Mouse (Mus musculus): ENCODE data around the gene Ntm.

Gene Ntm

GRCm38 (mm10) chr9:29103993-29104392 lies 858.9 kb downstream of the Ntm start:
- ChIA-PET CTCF (no interaction called here), POLR2A (interaction anchor here in 1 of 4 experiments (0.7 kb wide), 1 partner anchor 64 kb away, joined by 4 read pairs; no protein-coding TSS in a partner anchor)

GRCm38 (mm10) chr9:29100624-29101023 lies 862.3 kb downstream of the Ntm start:
- ChIA-PET POLR2A (no interaction called here), CTCF (no interaction called here)

- POLR2A ChIA-PET = no interaction called here
- CTCF ChIA-PET = no interaction called here
Measured at GRCm38 (mm10) chr9:29092443-29092842, 870.5 kb downstream of the Ntm start.

- POLR2A ChIA-PET = interaction anchor here in 1 of 4 experiments (0.5 kb wide), 1 partner anchor 293 kb away, joined by 7 read pairs; no protein-coding TSS in a partner anchor
- CTCF ChIA-PET = no interaction called here
Measured at GRCm38 (mm10) chr9:29088657-29089056, 874.3 kb downstream of the Ntm start.

- POLR2A ChIA-PET = no interaction called here
- CTCF ChIA-PET = no interaction called here
Measured at GRCm38 (mm10) chr9:29087656-29088055, 875.3 kb downstream of the Ntm start.

DNA sequence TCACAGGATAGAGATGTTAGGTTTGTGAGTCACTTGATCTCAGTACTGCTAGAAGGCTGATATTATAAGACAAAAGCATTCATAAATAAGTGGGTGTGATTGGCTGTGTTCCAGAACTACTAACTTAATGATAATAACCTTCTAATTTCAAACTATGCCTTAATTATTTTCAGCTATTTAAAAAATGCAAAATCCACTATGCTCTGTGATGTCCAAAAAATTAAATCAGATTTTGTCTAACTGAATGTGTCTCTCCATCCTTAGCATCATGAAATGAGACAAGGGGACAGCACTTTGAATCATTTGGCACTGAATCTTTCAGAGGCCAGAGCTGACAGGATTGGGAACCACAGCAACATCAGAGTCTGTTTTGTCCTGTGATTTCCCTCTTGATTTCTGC lies 875.8 kb downstream of the Ntm start:
- CTCF ChIA-PET = no interaction called here
- POLR2A ChIA-PET = no interaction called here

- CTCF ChIA-PET = no interaction called here
- POLR2A ChIA-PET = no interaction called here
Measured at GRCm38 (mm10) chr9:29075924-29076577, 886.9 kb downstream of the Ntm start.

GRCm38 (mm10) chr9:29075243-29075642 lies 887.7 kb downstream of the Ntm start:
- ChIA-PET POLR2A (no interaction called here), CTCF (no interaction called here)

DNA sequence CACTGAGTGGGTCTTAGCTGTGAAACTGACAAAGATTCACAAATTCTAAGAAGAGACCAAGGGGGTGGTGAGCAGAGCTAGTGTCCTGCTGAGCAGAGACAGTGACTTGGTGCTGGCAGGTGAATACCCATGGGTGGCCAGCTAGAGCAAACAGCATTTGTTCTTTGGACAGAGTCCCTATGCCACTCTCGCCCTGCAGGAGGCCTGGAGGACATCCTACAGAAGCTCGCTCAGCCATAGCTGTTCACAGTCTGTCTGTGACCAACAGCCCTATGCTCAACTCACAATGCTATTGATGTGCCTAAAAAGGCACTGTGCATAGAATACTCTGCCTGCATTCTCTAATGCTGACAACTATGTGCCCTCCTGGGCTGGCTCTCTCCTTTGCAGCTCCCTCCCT lies 888.4 kb downstream of the Ntm start:
- ChIA-PET POLR2A (no interaction called here), CTCF (no interaction called here)

DNA sequence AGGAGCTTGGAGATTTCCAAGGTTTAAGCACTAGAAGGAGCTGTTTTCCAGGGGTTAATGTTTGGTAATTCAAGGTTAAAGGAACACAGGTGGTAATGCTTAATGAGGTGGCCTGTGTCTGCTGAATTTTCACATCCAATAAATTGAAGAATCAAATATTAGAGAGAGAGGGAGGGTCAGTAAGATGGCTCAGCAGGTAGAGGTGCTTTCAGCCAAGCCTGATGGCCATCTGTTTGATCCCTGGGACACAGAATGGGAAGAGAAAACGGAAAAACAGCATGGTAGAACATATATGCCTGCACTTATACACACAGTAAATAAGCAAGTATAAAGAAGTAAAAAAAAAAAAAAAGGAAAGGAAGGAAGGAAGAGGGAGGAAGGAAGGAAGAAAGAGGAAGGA lies 890.9 kb downstream of the Ntm start:
- POLR2A ChIA-PET = no interaction called here
- CTCF ChIA-PET = no interaction called here

- ChIA-PET CTCF (no interaction called here), POLR2A (no interaction called here)
Measured at GRCm38 (mm10) chr9:29067572-29067971, 895.4 kb downstream of the Ntm start.

DNA sequence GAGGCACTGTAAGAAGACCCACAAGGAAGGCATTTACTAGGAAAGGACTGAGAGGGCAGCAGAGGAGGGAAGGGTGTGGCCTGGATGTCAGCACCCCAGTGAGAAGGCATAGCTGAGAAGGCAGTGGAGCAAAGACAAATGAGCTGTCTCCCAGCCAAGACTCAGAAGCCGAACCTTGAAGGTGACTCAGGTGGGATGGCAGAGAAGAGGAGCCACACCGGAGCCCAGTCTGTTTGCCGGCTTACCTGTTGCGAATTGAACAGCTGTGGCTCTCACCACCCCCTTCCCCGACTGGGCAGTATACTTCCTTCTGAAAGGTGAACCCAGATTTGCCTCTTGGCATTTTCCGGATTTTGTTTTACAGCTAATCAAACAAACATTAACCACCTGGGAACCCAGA lies 902.6 kb downstream of the Ntm start:
- POLR2A ChIA-PET = no interaction called here
- CTCF ChIA-PET = no interaction called here

DNA sequence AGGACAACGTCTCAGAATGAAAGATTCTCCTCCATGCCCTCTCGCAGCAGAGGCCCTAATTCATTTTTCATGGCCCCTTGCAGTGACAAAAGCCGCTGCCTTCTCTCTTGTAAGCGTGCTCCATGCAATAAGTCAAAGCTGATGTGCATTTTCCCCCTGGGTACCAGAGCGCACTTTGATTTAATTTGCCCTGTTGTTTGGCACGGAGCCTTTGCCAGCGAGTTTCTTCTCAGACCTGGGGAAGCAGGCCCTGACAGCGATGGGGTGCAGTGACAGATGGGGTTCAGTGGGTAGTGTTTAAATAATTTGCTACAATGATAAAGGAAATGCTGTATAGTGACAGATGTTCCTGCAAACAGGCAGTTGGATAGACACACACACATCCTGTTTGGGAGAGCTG lies 904.1 kb downstream of the Ntm start:
- POLR2A ChIA-PET = no interaction called here
- CTCF ChIA-PET = no interaction called here

- CTCF ChIA-PET = interaction anchor here in 1 of 4 experiments (0.6 kb wide), 1 partner anchor 16 kb away, joined by 3 read pairs; no protein-coding TSS in a partner anchor
- POLR2A ChIA-PET = no interaction called here
Measured at GRCm38 (mm10) chr9:29055637-29056036, 907.3 kb downstream of the Ntm start.

- CTCF ChIA-PET = no interaction called here
- POLR2A ChIA-PET = no interaction called here
Measured at GRCm38 (mm10) chr9:29036466-29036865, 926.5 kb downstream of the Ntm start.

- POLR2A ChIA-PET = no interaction called here
- CTCF ChIA-PET = interaction anchor here in 1 of 4 experiments (0.6 kb wide), 1 partner anchor 446 kb away, joined by 3 read pairs; no protein-coding TSS in a partner anchor
Measured at GRCm38 (mm10) chr9:29036058-29036457, 926.9 kb downstream of the Ntm start.

- CTCF ChIA-PET = no interaction called here
Measured at GRCm38 (mm10) chr9:29026410-29026809, 936.5 kb downstream of the Ntm start.

DNA sequence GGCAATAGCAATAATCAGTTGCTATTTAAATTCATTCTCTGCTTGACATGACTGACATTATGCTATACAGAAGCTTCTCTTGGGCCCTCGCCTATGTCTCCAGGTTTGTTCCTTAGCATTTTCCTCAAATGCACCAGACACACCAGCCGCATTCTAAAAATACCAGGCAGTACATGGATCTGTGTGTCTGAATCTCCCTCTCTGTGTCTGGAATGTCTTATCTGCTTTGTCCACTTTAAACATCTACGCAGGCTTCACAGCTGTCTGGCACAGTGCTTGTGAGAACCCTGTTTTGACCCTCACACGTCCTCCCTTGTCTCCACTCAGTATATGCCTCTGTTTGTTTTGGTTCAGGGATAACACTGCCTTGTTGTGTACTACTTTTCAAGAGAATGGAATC lies 937.3 kb downstream of the Ntm start:
- ChIA-PET POLR2A (no interaction called here), CTCF (no interaction called here)

More at GRCm38 (mm10) chr9:29026410-29026809, 936.5 kb downstream of the Ntm start:
- POLR2A ChIA-PET = interaction anchor here in 1 of 4 experiments (0.6 kb wide), 1 partner anchor 915 kb away, joined by 3 read pairs; no protein-coding TSS in a partner anchor

DNA sequence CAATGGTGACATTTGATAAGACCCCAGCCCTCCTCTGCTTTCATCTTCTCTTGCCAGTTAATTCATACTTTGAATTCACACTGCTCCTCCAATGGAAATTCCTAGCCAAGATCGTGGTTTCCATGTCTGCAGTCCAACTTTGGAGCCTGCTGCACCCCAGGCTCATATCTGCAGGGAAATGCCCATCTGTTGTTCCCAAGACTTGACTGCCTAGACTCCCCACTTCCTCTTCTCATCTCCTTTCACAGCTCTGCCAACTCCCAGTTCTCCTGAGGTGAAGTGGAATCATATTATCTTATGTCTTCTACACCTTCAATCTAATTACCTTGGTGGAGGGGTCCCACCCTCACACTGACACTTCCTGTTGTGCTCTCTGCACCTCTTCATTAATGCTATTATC lies 937.8 kb downstream of the Ntm start:
- POLR2A ChIA-PET = no interaction called here
- CTCF ChIA-PET = no interaction called here

GRCm38 (mm10) chr9:29016879-29017278 lies 946.1 kb downstream of the Ntm start:
- ChIA-PET CTCF (no interaction called here), POLR2A (no interaction called here)

DNA sequence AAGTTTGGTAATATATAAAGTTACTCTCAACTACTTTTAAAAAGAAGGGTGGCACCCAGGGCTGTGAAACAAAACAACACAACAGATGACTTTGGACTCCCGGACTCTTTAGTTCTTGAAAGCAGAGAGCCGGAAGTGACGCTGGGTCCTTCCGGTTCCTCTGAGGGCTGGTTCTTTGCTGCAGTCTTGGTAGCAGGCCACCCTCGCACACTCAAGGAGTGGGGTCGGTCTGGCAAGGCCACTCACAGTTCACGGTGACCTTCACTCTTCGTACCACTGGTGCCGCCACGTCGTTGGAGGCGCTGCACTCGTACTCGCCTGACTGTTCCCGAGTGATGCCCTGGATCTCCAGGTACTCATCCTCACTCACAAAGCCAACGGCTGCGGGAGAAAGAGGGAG lies 949.1 kb downstream of the Ntm start:
- ChIA-PET CTCF (no interaction called here), POLR2A (no interaction called here)

- ChIA-PET CTCF (no interaction called here), POLR2A (interaction anchor here in 1 of 4 experiments (0.6 kb wide), 1 partner anchor 577 kb away, joined by 4 read pairs; no protein-coding TSS in a partner anchor)
Measured at GRCm38 (mm10) chr9:29012541-29012940, 950.4 kb downstream of the Ntm start.
